Mouse (Mus musculus): ENCODE data around the gene Ube2q2. TPM values are rescaled to one million over a fixed set of nuclear protein-coding genes. Genes with fewer than 3 reads are reported as not detected.

Ube2q2 gene
- polyA plus RNA-seq, 1 experiment, result not detected

- 80% methylated on average over 3 of the region's 3 CpGs for WGBS
- Histone ChIP-seq H3K4me1 (ENCODE audit: control insufficient read depth, insufficient read depth, low read length) (no peaks in the 10 kb centered on the region), H3K4me3 (ENCODE audit: insufficient read depth, low read depth, low read length) (no peak overlapping the region), H3K27ac (ENCODE audit: insufficient read depth, low read depth, low read length) (no peak overlapping the region)
- TF ChIP-seq POLR2A (IDR thresholded peaks at IDR 0.05; ENCODE audit: insufficient read depth, low read depth, low read length) (no peak), CTCF (IDR thresholded peaks at IDR 0.05; ENCODE audit: insufficient read depth, low read depth, low read length) (no peak)
Measured at GRCm38 (mm10) chr9:55122586-55122985, 26.1 kb upstream of the Ube2q2 start.

- TF ChIP-seq CTCF (IDR thresholded peaks at IDR 0.05; ENCODE audit: insufficient read depth, low read depth, low read length), result no peak
- TF ChIP-seq POLR2A (IDR thresholded peaks at IDR 0.05; ENCODE audit: insufficient read depth, low read depth, low read length), result no peak
- 92% methylated on average over 7 of the region's 7 CpGs for WGBS
Measured at GRCm38 (mm10) chr9:55125735-55126134, 22.9 kb upstream of the Ube2q2 start.

DNA sequence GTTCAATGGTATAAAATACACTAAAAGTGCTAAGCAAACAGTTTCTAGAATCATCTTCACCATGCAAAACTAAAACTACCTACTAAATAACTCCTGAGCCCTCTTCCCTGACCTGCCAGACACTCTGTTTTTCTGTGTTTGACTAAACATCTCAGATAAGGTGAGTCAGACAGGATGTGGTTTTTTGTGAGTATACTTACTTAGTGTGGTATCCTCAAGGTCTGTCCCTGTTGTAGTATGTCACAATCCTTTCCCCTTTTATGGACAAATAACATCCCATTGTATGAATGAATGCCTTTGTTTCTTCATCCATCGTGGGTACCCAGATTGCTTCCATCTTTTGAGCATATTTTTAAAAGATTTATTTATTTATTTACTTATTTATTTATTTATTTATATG is 22.4 kb upstream of the Ube2q2 start:
- TF ChIP-seq POLR2A (IDR thresholded peaks at IDR 0.05; ENCODE audit: insufficient read depth, low read depth, low read length) (no peak), CTCF (IDR thresholded peaks at IDR 0.05; ENCODE audit: insufficient read depth, low read depth, low read length) (no peak)
- no peak overlapping the region for H3K4me3 ChIP-seq (ENCODE audit: insufficient read depth, low read depth, low read length)
- no peak overlapping the region for H3K27ac ChIP-seq (ENCODE audit: insufficient read depth, low read depth, low read length)
- WGBS, result 74% methylated on average over 1 of the region's 1 CpGs
- H3K4me1 ChIP-seq (ENCODE audit: control insufficient read depth, insufficient read depth, low read length), result no peaks in the 10 kb centered on the region

More at GRCm38 (mm10) chr9:55125735-55126134, 22.9 kb upstream of the Ube2q2 start:
- H3K4me3 ChIP-seq (ENCODE audit: insufficient read depth, low read depth, low read length), result no peak overlapping the region
- H3K4me1 ChIP-seq (ENCODE audit: control insufficient read depth, insufficient read depth, low read length), result no peaks in the 10 kb centered on the region
- no peak overlapping the region for H3K27ac ChIP-seq (ENCODE audit: insufficient read depth, low read depth, low read length)

DNA sequence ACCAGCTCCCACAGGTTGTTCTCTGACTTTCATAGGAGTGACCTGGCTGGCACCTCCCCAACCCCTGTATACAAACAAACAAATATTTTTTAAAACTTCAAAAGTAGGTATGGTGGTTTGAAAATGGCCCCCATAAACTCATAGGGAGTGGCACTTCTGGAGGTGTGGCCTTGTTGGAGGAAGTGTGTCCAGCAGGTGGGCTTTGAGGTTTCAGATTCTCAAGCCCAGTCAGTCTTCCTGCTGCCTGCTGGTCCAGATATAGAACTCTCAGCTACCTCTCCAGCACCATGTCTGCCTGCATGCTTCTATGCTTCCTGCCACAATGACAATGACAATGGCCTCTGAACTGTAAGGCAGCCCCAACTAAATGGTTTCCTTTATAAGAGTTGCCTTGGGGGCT is 16.8 kb upstream of the Ube2q2 start:
- TF ChIP-seq CTCF (IDR thresholded peaks at IDR 0.05; ENCODE audit: insufficient read depth, low read depth, low read length) (no peak), POLR2A (IDR thresholded peaks at IDR 0.05; ENCODE audit: insufficient read depth, low read depth, low read length) (no peak)
- Histone ChIP-seq H3K4me1 (ENCODE audit: control insufficient read depth, insufficient read depth, low read length) (peaks cover 5% of the 10 kb centered on the region; the same call in 1 of the 2 replicates), H3K4me3 (ENCODE audit: insufficient read depth, low read depth, low read length) (no peak overlapping the region), H3K27ac (ENCODE audit: insufficient read depth, low read depth, low read length) (no peak overlapping the region)

DNA sequence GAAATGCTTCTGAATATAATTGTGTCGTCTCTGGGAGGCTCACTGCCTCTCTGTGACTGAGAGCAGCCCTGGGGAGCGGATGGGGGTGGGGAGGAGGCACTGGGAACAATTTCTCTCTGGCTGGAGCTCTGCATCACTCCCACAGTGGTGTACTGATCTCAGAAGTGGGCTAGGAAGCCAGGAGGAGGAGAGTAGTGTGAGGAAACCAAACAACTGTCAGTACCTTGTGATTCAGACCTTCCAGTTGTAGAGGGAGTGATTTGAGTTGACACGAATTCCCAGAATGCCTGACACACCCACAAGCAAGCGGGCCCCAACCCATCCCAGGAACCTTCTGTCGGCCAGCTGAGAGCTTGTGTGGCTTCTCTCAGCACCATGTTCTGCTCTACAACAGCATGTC is 12.1 kb upstream of the Ube2q2 start:
- H3K4me1 ChIP-seq (ENCODE audit: control insufficient read depth, insufficient read depth, low read length), result peaks cover 5% of the 10 kb centered on the region; the same call in 1 of the 2 replicates
- H3K27ac ChIP-seq (ENCODE audit: insufficient read depth, low read depth, low read length), result no peak overlapping the region
- no peak overlapping the region for H3K4me3 ChIP-seq (ENCODE audit: insufficient read depth, low read depth, low read length)
- 34% methylated on average over 5 of the region's 5 CpGs for WGBS
- TF ChIP-seq CTCF (IDR thresholded peaks at IDR 0.05; ENCODE audit: insufficient read depth, low read depth, low read length), result no peak
- no peak for TF ChIP-seq POLR2A (IDR thresholded peaks at IDR 0.05; ENCODE audit: insufficient read depth, low read depth, low read length)

GRCm38 (mm10) chr9:55137112-55137511 is 11.5 kb upstream of the Ube2q2 start:
- WGBS, result 85% methylated on average over 4 of the region's 4 CpGs

DNA sequence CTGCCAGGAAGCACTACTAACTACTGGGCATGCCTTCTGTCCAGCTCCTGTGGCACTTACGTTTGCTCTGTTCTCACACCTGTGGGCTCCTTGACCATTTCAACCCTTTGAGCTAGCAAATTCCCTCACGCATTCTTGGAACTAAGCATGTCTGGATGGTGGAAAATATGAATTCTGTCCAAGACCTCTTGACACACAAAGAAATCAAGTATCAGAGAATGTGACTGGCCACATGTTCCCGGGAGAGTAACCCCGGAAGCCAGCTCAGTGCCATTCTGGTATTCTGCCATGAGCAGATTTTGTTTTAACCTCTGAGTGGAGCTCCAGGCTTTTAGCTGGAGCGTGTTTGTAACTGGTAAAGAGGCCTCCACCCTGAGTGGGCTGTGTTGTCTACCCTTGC is 8.7 kb upstream of the Ube2q2 start:
- Histone ChIP-seq H3K27ac (ENCODE audit: insufficient read depth, low read depth, low read length) (no peak overlapping the region), H3K4me1 (ENCODE audit: control insufficient read depth, insufficient read depth, low read length) (peaks cover 5% of the 10 kb centered on the region; the same call in 1 of the 2 replicates), H3K4me3 (ENCODE audit: insufficient read depth, low read depth, low read length) (no peak overlapping the region)
- WGBS, result 50% methylated on average over 5 of the region's 5 CpGs
- TF ChIP-seq CTCF (IDR thresholded peaks at IDR 0.05; ENCODE audit: insufficient read depth, low read depth, low read length), result no peak
- no peak for TF ChIP-seq POLR2A (IDR thresholded peaks at IDR 0.05; ENCODE audit: insufficient read depth, low read depth, low read length)

More at GRCm38 (mm10) chr9:55137112-55137511, 11.5 kb upstream of the Ube2q2 start:
- TF ChIP-seq CTCF (IDR thresholded peaks at IDR 0.05; ENCODE audit: insufficient read depth, low read depth, low read length) (no peak), POLR2A (IDR thresholded peaks at IDR 0.05; ENCODE audit: insufficient read depth, low read depth, low read length) (no peak)
- Histone ChIP-seq H3K4me3 (ENCODE audit: insufficient read depth, low read depth, low read length) (no peak overlapping the region), H3K4me1 (ENCODE audit: control insufficient read depth, insufficient read depth, low read length) (peaks cover 5% of the 10 kb centered on the region; the same call in 1 of the 2 replicates), H3K27ac (ENCODE audit: insufficient read depth, low read depth, low read length) (no peak overlapping the region)

DNA sequence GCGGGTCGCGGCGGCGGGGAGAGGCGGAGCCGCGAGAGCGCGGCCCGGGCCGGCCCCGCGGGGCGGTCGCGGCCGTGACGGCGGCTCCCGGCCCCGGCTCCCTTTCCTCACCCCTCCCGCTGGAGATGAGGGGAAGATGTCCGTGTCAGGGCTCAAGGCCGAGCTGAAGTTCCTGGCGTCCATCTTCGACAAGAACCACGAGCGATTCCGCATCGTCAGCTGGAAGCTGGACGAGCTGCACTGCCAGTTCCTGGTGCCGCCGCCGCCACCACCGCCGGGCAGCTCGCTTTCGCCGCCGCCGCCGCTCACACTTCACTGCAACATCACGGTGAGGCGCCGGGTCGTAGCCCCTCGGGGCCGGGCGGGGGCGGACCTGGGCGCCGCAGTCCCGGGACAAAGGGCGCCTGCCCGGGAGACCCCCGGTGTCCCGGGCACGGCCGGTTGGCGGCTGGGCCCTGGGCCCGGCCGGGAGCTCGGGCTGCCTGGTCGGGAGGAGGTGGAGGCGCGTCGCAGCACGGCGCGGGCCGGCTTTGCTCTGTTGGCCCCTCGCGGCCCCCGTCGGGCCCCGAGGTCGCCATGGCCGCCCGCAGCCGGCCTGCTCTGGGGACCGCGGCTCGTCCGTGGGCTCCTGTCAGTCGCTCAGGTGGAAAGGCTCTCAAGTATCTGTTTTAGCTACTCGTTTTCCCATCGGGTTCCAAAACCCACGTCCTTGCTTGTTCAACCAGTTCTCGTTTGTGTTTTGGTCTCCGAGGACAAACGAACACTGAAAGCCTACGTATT is 1.0 kb downstream of the Ube2q2 start:
- Histone ChIP-seq H3K4me1 (ENCODE audit: control insufficient read depth, insufficient read depth, low read length) (peaks cover 7% of the 10 kb centered on the region), H3K27ac (ENCODE audit: insufficient read depth, low read depth, low read length) (no peak overlapping the region), H3K4me3 (ENCODE audit: insufficient read depth, low read depth, low read length) (peak overlapping the region; percentile 80)
- TF ChIP-seq CTCF (IDR thresholded peaks at IDR 0.05; ENCODE audit: insufficient read depth, low read depth, low read length), result no peak
- no peak; the same call in 1 of the 2 replicates for TF ChIP-seq POLR2A (IDR thresholded peaks at IDR 0.05; ENCODE audit: insufficient read depth, low read depth, low read length)
- under 1% methylated on average over 92 of the region's 93 CpGs for WGBS

DNA sequence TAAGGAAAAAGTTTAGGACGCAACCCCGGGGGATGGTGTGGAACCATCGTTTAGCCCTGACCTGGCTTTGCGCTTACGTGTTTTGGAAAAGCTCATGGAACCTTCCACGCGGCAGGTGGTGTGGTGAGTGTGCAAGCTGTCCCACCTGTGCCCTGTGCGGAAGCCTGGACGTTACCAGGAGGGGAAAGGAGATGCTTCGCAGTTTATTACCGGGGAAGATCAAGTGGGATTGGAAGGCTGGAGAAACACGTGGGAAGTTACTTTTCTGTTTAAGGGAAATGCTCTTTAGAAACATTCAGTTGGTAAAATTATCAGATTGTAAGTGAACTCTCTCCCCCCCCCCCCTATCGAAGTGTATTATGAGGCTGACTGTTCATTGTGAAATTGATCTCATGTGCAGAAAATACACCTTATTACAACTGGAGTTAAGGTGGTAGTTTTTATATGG is 1.6 kb downstream of the Ube2q2 start:
- TF ChIP-seq POLR2A (IDR thresholded peaks at IDR 0.05; ENCODE audit: insufficient read depth, low read depth, low read length) (no peak), CTCF (IDR thresholded peaks at IDR 0.05; ENCODE audit: insufficient read depth, low read depth, low read length) (no peak)
- H3K27ac ChIP-seq (ENCODE audit: insufficient read depth, low read depth, low read length), result no peak overlapping the region
- peaks cover 7% of the 10 kb centered on the region for H3K4me1 ChIP-seq (ENCODE audit: control insufficient read depth, insufficient read depth, low read length)
- H3K4me3 ChIP-seq (ENCODE audit: insufficient read depth, low read depth, low read length), result peak overlapping the region; percentile 80
- under 1% methylated on average over 13 of the region's 13 CpGs for WGBS

Data from olfactory bulb, adult 2 months (tissue).